In genomic region chr9:107626844-107627277, GRCm38 (mm10) we compare ENCODE assay signal across 1 mouse cellular context.
TF ChIP-seq lines count a peak whose summit lies in the region.

No protein-coding gene starts in this region.

TF ChIP-seq in myocyte, 11 proteins besides CTCF, POLR2A, EP300 and RAD21 (continued from another document):
- TF ChIP-seq MYOD1 (IDR thresholded peaks at IDR 0.05; ENCODE audit: control insufficient read depth in 1 of 3, insufficient read length in 2 of 3, low read depth in 2 of 3): no peak
- no peak for TF ChIP-seq SRF (IDR thresholded peaks at IDR 0.05; ENCODE audit: control insufficient read depth, insufficient read length, low read depth)
- no peak for TF ChIP-seq E2F4 (IDR thresholded peaks at IDR 0.05; ENCODE audit: insufficient read depth)
- TF ChIP-seq TCF12 (IDR thresholded peaks at IDR 0.05; ENCODE audit: insufficient read depth, poor library complexity, severe bottlenecking): no peak
- no peak for TF ChIP-seq TCF3 (IDR thresholded peaks at IDR 0.05; ENCODE audit: insufficient read length, low read depth)
- no peak for TF ChIP-seq MYOG (IDR thresholded peaks at IDR 0.05; ENCODE audit: control insufficient read depth in 1 of 3, insufficient read depth in 1 of 3, insufficient read length in 2 of 3, low read depth in 2 of 3)
- TF ChIP-seq CEBPB (IDR thresholded peaks at IDR 0.05; ENCODE audit: insufficient read depth, poor library complexity, severe bottlenecking): no peak
- no peak for TF ChIP-seq REST (IDR thresholded peaks at IDR 0.05; ENCODE audit: insufficient read depth, insufficient read length)
